In the genomic region with DNA sequence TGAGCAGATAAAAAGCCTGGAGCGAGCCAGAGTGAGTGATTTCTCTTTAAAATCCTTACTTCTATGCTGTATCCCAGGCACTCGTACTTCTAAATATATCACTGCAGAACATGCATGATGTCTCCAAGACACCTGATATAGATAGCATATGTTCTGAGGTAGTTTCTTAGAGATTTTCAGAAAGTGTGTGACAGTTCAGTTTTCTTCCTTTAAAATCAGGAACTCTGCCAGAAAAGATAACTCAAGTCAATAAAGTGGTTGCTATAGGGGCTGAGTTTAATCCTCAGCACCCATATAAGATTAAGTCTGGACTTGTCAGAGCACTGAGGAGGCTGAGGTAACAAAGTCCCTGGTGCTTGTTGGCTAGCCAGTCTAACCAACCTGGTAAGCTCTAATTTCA, we compare ENCODE assay signal across 17 mouse cellular contexts.
"Had no signal": no experiment of that assay in that cellular context is flagged by ENCODE, and none has a peak within 500 bp of the region (broad histone marks: within the 10 kb centered on the region; RNA-seq: fewer than 3 reads in every experiment).

No protein-coding gene starts in this region.

- H3K9me3 ChIP-seq: neural tube, embryonic 12.5 days; neural tube, embryonic 13.5 days; neural tube, embryonic 15.5 days; stomach, embryonic 15.5 days had no signal

- H3K27me3 ChIP-seq: neural tube, embryonic 12.5 days; neural tube, embryonic 13.5 days; neural tube, embryonic 15.5 days; stomach, embryonic 15.5 days had no signal

- H3K9ac ChIP-seq: neural tube, embryonic 12.5 days; neural tube, embryonic 13.5 days; neural tube, embryonic 15.5 days; stomach, embryonic 15.5 days had no signal

- H3K4me1 ChIP-seq: neural tube, embryonic 12.5 days; neural tube, embryonic 13.5 days; neural tube, embryonic 15.5 days; stomach, embryonic 15.5 days had no signal

- H3K27ac ChIP-seq: neural tube, embryonic 12.5 days; neural tube, embryonic 13.5 days; neural tube, embryonic 15.5 days; stomach, embryonic 15.5 days; stomach, postnatal 0 days had no signal

- DNase-seq: retina, postnatal 1 day; right cerebral cortex, adult 18-20 months; right cerebral cortex, postnatal 14 days; right cerebral cortex, postnatal 25 days; right cerebral cortex, postnatal 4 days; spleen, adult 18-20 months; thymus, adult 18-20 months; thymus, adult 2 months; thymus, postnatal 14 days; thymus, postnatal 25 days; thymus, postnatal 36 days; thymus, postnatal 4 days had no signal

- H3K4me3 ChIP-seq: neural tube, embryonic 12.5 days; neural tube, embryonic 13.5 days; neural tube, embryonic 15.5 days; stomach, embryonic 15.5 days had no signal
